8 mouse cellular contexts compared by ENCODE assay signal in the genomic region with DNA sequence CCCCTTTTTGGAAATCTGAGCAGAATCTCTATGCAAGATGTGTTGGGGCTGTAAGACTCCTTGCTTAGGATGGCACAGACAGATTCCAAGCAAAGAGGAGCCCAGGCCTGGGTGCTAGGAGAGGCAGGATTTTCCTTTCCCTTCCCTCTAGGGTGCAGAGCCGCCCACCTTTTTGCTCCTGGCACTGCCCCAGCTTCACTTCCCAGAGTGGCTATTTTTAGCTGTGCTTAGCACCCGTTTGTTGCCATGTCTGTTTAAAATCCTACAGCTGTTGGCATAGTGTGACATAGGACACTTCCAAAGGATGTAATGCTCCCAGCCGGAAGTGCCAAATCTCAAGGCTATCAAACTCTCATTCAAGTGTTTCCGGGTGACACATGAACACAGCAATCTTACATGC.
DNase-seq lines count a peak whose midpoint lies in the region; ATAC-seq lines count a peak whose summit lies in the region.

No protein-coding gene starts in this region.

- peak; percentile 72 for ATAC-seq in kidney, embryonic 16.5 days (ENCODE audit: low FRiP score, low TSS enrichment)

- no peaks in the 10 kb centered on the region for H3K9me3 ChIP-seq in kidney, embryonic 16.5 days (ENCODE audit: low read length)

- H3K4me1 ChIP-seq in kidney, embryonic 16.5 days (ENCODE audit: insufficient read depth, low read length): peaks cover 46% of the 10 kb centered on the region

- WGBS in kidney, embryonic 16.5 days: 8% methylated on average over 4 of the region's 4 CpGs

- no peak overlapping the region for H3K4me2 ChIP-seq in kidney, embryonic 16.5 days (replicated peaks; ENCODE audit: low read depth, low read length)

- H3K27ac ChIP-seq in kidney, embryonic 16.5 days (ENCODE audit: low read length): peak overlapping the region; percentile 78

- no peak overlapping the region; the same call in 1 of the 2 replicates for H3K9ac ChIP-seq in kidney, embryonic 16.5 days (replicated peaks; ENCODE audit: low read length)

- peaks cover 7% of the 10 kb centered on the region for H3K36me3 ChIP-seq in kidney, embryonic 16.5 days (ENCODE audit: insufficient read depth, low read length)

- peak; percentile 23 for DNase-seq in kidney, adult 18-20 months
- DNase-seq in kidney, adult 11 months: no peak
- DNase-seq in frontal cortex, postnatal 36 days (ENCODE audit: low spot score in 2 of 2): peak; percentile 51 to 59
- peak; percentile 60 to 65 for DNase-seq in lung, postnatal 4 days
- no peak for DNase-seq in cerebellum, postnatal 4 days (ENCODE audit: low spot score in 2 of 2)
- no peak for DNase-seq in urinary bladder, adult 18-20 months (ENCODE audit: low spot score in 2 of 2)
- no peak for DNase-seq in ovary, adult 18-20 months (ENCODE audit: low spot score)

- no peak overlapping the region for H3K4me3 ChIP-seq in kidney, embryonic 16.5 days (ENCODE audit: low read length)

- H3K27me3 ChIP-seq in kidney, embryonic 16.5 days (ENCODE audit: insufficient read depth, low read length): no peaks in the 10 kb centered on the region

Comparison
In these comparisons a context has a peak if more than half of its experiments do, and no peak if none do; other contexts are left out.
1. DNase-seq: peak in kidney, adult 18-20 months (single experiment), frontal cortex, postnatal 36 days (2 of 2) and lung, postnatal 4 days (2 of 2); none in kidney, adult 11 months (single experiment), cerebellum, postnatal 4 days (0 of 2), urinary bladder, adult 18-20 months (0 of 2) and ovary, adult 18-20 months (single experiment).